Mouse (Mus musculus) embryo, embryonic 11.5 days (tissue): ENCODE results near the gene Prkrip1.
"Not testable (repeated sequence)": the region's sequence is repeated elsewhere in the genome, so short reads cannot be mapped to it uniquely, and the experiment has no call there.

Experiments used
- DNase-seq: peaks from one replicate; pipeline ENCODE4 v3.0.0-alpha.2; 2012; ENCODE audit warnings: low read depth, low spot score

Prkrip1 gene

GRCm38 (mm10) chr5:136211341-136212102 is 12.8 kb upstream of the Prkrip1 start:
- not testable (repeated sequence) for DNase-seq

- no peak for DNase-seq
Observed at GRCm38 (mm10) chr5:136210549-136210948, 11.8 kb upstream of the Prkrip1 start.

GRCm38 (mm10) chr5:136201832-136202231 is 3.1 kb upstream of the Prkrip1 start:
- peak; percentile 76 for DNase-seq

GRCm38 (mm10) chr5:136199526-136199925 is 763 bp upstream of the Prkrip1 start:
- no peak for DNase-seq

GRCm38 (mm10) chr5:136191870-136192269 is 6.9 kb downstream of the Prkrip1 start:
- DNase-seq = no peak

- DNase-seq = no peak
Observed at GRCm38 (mm10) chr5:136186723-136187122, 12.0 kb downstream of the Prkrip1 start.

- no peak for DNase-seq
Observed at GRCm38 (mm10) chr5:136183766-136184165, 15.0 kb downstream of the Prkrip1 start.

- no peak for DNase-seq
Observed at GRCm38 (mm10) chr5:136182830-136183229, 15.9 kb downstream of the Prkrip1 start.

- no peak for DNase-seq
Observed at GRCm38 (mm10) chr5:136182049-136182448, 16.7 kb downstream of the Prkrip1 start.

GRCm38 (mm10) chr5:136181197-136181596 is 17.6 kb downstream of the Prkrip1 start:
- no peak for DNase-seq

- no peak for DNase-seq
Observed at GRCm38 (mm10) chr5:136179594-136179993, 19.2 kb downstream of the Prkrip1 start.

- DNase-seq = no peak
Observed at GRCm38 (mm10) chr5:136173606-136174463, 24.9 kb downstream of the Prkrip1 start.

GRCm38 (mm10) chr5:136172939-136173338 is 25.8 kb downstream of the Prkrip1 start:
- DNase-seq = no peak

GRCm38 (mm10) chr5:136171363-136172341 is 27.1 kb downstream of the Prkrip1 start:
- no peak for DNase-seq

- DNase-seq = peak; percentile 62
Observed at GRCm38 (mm10) chr5:136170512-136171362, 28.0 kb downstream of the Prkrip1 start, which contains the start of gene Orai2. Gene Orai2 (minus strand): TSS chr5:136170713.

- DNase-seq = no peak
Observed at GRCm38 (mm10) chr5:136169626-136170511, 28.9 kb downstream of the Prkrip1 start.

- no peak for DNase-seq
Observed at GRCm38 (mm10) chr5:136168071-136168470, 30.7 kb downstream of the Prkrip1 start.

GRCm38 (mm10) chr5:136167296-136167695 is 31.5 kb downstream of the Prkrip1 start:
- no peak for DNase-seq

- DNase-seq = no peak
Observed at GRCm38 (mm10) chr5:136165246-136165645, 33.5 kb downstream of the Prkrip1 start.
